Mouse (Mus musculus) bone marrow, adult 2 months (tissue): ENCODE results near the gene Wdr89. TPM values are rescaled to one million over a fixed set of nuclear protein-coding genes. Genes with fewer than 3 reads are reported as not detected.

Source experiments
- H3K27ac ChIP-seq: fragments of 200-500 bp; 2 replicates; pipeline ENCODE4 v1.5.1; 2012; ENCODE audit warnings: low read depth, mild to moderate bottlenecking, control low read depth, inconsistent platforms, low read length; ENCODE audit not compliant: control insufficient read depth, poor library complexity, insufficient read depth
- H3K4me1 ChIP-seq: fragments of 200-500 bp; 2 replicates; pipeline ENCODE4 v1.6.1; 2011; ENCODE audit warnings: low read length; ENCODE audit not compliant: control insufficient read depth, insufficient read depth
- H3K4me3 ChIP-seq: fragments of 200-500 bp; replicated peaks from 2 replicates; pipeline ENCODE3; 2011; ENCODE audit warnings: mild to moderate bottlenecking, low read depth, low read length, control low read depth; ENCODE audit not compliant: control insufficient read depth
- CTCF ChIP-seq: fragments of 200-500 bp; IDR thresholded peaks from 2 replicates; pipeline ENCODE4 v1.5.1; 2011; ENCODE audit warnings: low read length, control low read depth; ENCODE audit not compliant: control insufficient read depth, insufficient read depth
- POLR2A ChIP-seq: fragments of 200-500 bp; IDR thresholded peaks from 2 replicates; pipeline ENCODE4 v1.6.1; 2011; ENCODE audit warnings: low read depth, mild to moderate bottlenecking, control low read depth, low read length, borderline replicate concordance; ENCODE audit not compliant: control insufficient read depth
- WGBS: fragments of 180-500 bp; shearing (Covaris S2); methylation state at CpG from one replicate; pipeline ENCODE4 v1.1.7; 2018; 5-methylcytosine and 5-hydroxymethylcytosine counted together
- polyA plus RNA-seq: library from polyadenylated mRNA; stranded (reverse); fragments of >200 nt; gene quantifications from 2 replicates; pipeline ENCODE4 v1.2.4, GENCODE M21; 2011; ENCODE audit warnings: low replicate concordance; ENCODE audit not compliant: missing spikeins, insufficient read depth, insufficient read length

The Wdr89 gene
- polyA plus RNA-seq, 1 experiment: 67.4 TPM

DNA sequence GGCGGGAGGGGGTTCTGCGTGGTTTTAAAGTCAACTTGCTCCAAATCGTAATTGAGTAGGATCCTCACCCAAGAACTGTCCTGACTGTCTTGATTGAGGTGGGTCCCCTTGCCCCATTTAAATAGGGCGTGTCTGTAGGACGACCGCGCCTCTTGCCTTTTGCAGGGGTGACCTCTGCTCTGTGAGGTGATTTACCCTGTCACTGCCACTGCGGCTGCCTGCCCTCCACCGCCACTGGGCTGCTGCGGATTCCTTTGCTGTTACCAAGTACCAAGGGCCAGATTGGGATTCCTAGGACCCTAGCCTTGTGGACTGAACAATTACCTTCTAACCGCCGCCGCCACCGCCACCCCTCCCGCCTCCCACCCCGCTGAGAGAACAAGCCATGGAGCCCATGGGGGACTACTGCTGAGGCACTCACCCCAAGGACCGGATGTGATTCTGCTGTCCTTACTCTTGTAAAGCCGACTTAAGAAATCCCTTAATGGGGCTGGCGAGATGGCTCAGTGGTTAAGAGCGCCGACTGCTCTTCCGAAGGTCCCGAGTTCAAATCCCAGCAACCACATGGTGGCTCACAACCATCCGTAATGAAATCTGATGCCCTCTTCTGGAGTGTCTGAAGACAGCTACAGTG, 53.1 kb downstream of the Wdr89 start:
- H3K4me3 ChIP-seq: no peak overlapping the region
- 27% methylated on average over 24 of the region's 24 CpGs for WGBS
- TF ChIP-seq CTCF: no peak
- TF ChIP-seq POLR2A: no peak
- H3K4me1 ChIP-seq: peaks cover 1% of the 10 kb centered on the region; the same call in 1 of the 2 replicates
- no peak overlapping the region for H3K27ac ChIP-seq

- WGBS: 70% methylated on average over 3 of the region's 3 CpGs
- H3K27ac ChIP-seq: no peak overlapping the region
- H3K4me3 ChIP-seq: no peak overlapping the region
- no peak for TF ChIP-seq POLR2A
- no peak for TF ChIP-seq CTCF
- peaks cover 1% of the 10 kb centered on the region; the same call in 1 of the 2 replicates for H3K4me1 ChIP-seq
These were observed 53.8 kb downstream of the Wdr89 start for GRCm38 (mm10) chr12:75615556-75615955.

DNA sequence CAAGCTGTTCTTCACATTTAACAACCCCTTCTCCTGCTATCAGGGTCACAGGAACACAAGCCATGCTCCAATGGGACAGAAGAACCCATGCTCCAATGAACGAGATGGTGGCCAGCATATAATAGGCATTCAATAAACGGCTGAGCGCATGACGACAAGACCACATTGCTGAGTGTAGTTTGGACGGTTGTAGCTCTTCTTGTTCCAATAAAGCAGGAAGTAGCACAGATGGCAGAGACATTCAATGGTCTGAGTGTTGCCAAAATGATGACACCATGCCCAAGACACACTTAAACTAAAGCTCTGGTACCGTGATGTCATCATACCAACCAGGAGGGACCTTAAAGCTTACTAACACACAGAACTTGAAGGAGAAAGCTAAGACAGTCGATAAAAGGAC, 56.6 kb downstream of the Wdr89 start:
- Histone ChIP-seq H3K27ac (no peak overlapping the region), H3K4me1 (no peaks in the 10 kb centered on the region), H3K4me3 (no peak overlapping the region)
- 63% methylated on average over 7 of the region's 7 CpGs for WGBS
- TF ChIP-seq POLR2A (no peak), CTCF (no peak)

DNA sequence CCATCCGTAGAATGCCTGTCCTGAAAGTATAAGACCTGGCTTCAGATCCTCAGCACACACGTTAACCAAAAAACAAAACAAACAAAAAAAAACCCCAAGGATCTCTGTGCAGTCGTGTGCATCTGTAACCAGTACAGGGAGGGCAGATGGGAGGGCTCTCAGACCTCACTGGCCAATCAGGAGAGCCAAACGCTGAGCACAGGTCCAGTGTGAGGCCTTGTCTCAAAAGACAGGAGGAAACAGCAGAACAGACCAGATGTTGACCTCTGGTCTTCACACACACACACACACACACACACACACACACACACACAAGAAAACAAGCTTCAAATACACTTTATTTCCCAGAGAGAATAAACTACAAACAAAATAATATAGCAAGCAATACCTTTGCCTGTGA, 69.8 kb downstream of the Wdr89 start:
- Histone ChIP-seq H3K4me3 (no peak overlapping the region), H3K27ac (no peak overlapping the region), H3K4me1 (no peaks in the 10 kb centered on the region)
- 54% methylated on average over 4 of the region's 4 CpGs for WGBS
- TF ChIP-seq CTCF (no peak), POLR2A (no peak)

GRCm38 (mm10) chr12:75598988-75599387, 70.3 kb downstream of the Wdr89 start:
- H3K27ac ChIP-seq: no peak overlapping the region
- no peaks in the 10 kb centered on the region; the same call in 1 of the 2 replicates for H3K4me1 ChIP-seq
- TF ChIP-seq POLR2A (no peak), CTCF (no peak)
- no peak overlapping the region for H3K4me3 ChIP-seq
- 89% methylated on average over 4 of the region's 4 CpGs for WGBS

- Histone ChIP-seq H3K4me1 (no peaks in the 10 kb centered on the region; the same call in 1 of the 2 replicates), H3K27ac (no peak overlapping the region), H3K4me3 (no peak overlapping the region)
- no peak for TF ChIP-seq CTCF
- TF ChIP-seq POLR2A: no peak
- WGBS: 84% methylated on average over 4 of the region's 4 CpGs
These were observed 71.6 kb downstream of the Wdr89 start for GRCm38 (mm10) chr12:75597707-75598106.

GRCm38 (mm10) chr12:75596154-75597002, 73.0 kb downstream of the Wdr89 start, which contains the start of gene Ppp2r5e:
Ppp2r5e (minus strand) TSS chr12:75596245.
- H3K27ac ChIP-seq: peak within 1 kb of the TSS; percentile 99
- H3K4me3 ChIP-seq: peak within 1 kb of the TSS; percentile 93
- TF ChIP-seq POLR2A (peak; percentile 79; the same call in 1 of the 2 replicates), CTCF (no peak)
- H3K4me1 ChIP-seq: no peaks in the 10 kb centered on the region; the same call in 1 of the 2 replicates
- under 1% methylated on average over 72 of the region's 72 CpGs for WGBS

DNA sequence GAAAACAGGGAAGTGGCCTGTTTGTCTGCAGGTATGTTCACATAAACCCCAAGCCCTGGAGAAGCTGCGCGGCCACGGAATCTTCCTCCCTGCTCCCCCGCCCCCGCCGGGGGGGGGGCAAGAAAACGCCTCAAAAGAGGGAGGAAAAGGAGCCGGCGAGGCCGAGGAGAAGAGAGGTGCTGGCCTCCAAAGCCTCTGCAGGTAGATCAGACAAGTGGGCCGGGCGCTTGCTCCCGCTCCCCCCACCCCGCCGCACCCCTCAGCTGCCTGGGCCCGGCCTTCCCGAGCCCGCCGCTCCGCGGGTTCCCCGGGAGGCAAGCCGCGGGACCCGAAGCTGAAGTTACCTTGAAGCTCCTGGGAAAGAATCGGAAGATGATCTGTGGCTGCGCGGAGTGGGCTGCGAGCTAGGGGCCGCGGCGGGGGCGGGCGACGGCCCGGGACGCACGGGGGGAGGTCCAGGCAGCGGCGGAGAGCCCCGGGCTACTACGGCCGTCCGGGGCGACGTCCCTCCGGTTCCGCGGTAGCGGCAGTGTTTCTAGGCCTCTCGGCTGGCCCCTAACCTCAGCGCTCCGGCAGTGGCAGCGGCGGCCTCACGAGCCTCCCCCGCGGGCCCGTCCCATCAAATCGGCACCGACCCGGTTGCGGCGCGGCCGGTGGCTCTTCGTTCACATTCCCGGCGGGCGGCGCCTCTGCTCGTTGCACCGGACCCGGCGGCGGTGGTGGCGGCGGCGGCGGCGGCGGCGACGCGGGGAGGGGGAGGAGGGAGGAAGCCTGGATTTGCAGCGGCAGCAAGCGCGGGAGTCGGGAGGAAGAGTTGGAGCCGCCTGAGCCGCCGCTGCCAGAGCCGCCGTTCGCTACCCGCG, 73.8 kb downstream of the Wdr89 start:
- Histone ChIP-seq H3K27ac (peak overlapping the region; percentile 93), H3K4me1 (no peaks in the 10 kb centered on the region; the same call in 1 of the 2 replicates), H3K4me3 (peak overlapping the region; percentile 93)
- TF ChIP-seq CTCF (no peak), POLR2A (no peak)
- under 1% methylated on average over 87 of the region's 97 CpGs for WGBS
